Mouse (Mus musculus): ENCODE measurements around the gene Hes7. TPM values are rescaled to one million over a fixed set of nuclear protein-coding genes. Genes with fewer than 3 reads are reported as not detected.

Hes7 gene
- total RNA-seq, 2 experiments from 2014 or later, result 0.39 to 0.48 TPM

- DNase-seq (ENCODE audit: low spot score in 2 of 2), result no peak
- intact Hi-C loops (cut with DNase I), result no loop called here
Observed at GRCm38 (mm10) chr11:69111051-69111810, 9.0 kb upstream of the Hes7 start.

GRCm38 (mm10) chr11:69111865-69112264 lies 8.3 kb upstream of the Hes7 start:
- peak in 1 of 2 experiments; percentile 75 for DNase-seq (ENCODE audit: low spot score in 2 of 2)
- intact Hi-C loops (cut with DNase I), result no loop called here

GRCm38 (mm10) chr11:69114018-69114417 lies 6.2 kb upstream of the Hes7 start:
- no peak for DNase-seq (ENCODE audit: low spot score in 2 of 2)
- intact Hi-C loops (cut with DNase I), result no loop called here

- intact Hi-C loops (cut with DNase I), result no loop called here
- DNase-seq (ENCODE audit: low spot score in 2 of 2), result no peak
Observed at GRCm38 (mm10) chr11:69114621-69115020, 5.6 kb upstream of the Hes7 start.

DNA sequence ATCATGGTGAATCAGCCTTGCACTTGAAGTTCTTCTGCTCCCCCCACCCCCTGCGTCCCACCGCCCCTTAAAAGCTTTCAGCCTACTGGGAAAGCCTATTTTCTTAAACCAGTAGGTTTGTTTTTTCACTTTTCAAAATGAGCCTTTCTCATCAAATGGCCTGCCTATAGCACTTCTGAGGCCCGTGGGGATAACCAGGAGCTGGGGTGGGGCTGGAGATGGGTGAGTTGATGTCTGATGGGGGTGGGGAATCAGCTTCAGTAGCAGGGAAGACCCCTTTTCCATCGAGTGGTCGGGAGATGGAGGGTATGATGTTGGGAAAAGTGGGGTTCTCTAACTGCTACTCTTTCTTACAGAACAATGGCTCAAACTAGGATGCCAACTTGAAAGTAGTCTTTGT lies 3.4 kb upstream of the Hes7 start:
- DNase-seq (ENCODE audit: low spot score in 2 of 2), result no peak
- intact Hi-C loops (cut with DNase I), result no loop called here

DNA sequence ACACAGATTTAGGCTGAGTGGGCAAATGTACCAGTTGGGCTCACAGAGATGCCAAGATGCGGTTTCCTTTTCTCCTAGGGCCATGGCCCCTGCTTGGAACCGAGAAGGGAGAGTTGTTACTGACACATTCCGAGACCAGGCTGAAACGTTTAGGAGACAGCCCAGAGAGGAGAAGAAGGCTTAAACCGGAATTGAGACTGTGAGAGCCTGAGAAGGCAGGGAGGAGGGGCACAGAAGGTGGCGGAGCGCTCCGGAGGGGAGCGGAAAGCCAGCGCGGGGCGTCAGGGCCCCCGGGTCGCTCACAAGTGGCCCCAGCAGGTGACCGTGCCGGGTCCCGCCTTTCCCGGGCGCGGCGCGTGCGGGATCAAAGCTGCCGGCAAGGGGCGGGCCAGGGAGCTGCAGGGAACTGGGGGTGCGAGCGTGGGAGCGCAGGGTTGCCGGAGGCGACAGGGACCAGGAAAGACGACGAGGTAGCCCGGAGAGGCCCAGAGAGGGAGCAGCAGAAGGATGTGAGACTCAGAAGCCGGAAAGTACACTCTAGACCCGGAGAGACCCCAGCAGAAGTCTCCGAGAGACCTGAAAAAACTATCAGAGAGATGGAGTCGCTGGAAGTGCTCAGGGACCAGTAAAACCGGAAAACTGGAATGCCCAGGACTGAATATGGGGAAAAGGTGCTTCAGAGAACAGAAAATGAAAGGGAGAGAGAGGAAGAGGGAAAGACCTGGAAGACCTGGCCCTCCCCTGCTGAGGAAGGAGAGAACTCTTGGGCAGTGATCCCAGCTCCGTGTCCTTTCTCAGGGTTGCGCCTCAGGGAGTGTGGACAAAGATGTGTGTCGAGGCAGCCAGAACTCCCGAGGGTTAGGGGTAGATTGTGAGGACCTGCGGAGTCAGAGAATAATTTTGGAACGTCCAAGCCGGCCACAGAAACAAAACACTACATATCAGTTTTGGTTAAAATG lies 2.2 kb upstream of the Hes7 start:
- DNase-seq (ENCODE audit: low spot score in 2 of 2), result peak; percentile 57 to 61
- intact Hi-C loops (cut with DNase I), result no loop called here

DNA sequence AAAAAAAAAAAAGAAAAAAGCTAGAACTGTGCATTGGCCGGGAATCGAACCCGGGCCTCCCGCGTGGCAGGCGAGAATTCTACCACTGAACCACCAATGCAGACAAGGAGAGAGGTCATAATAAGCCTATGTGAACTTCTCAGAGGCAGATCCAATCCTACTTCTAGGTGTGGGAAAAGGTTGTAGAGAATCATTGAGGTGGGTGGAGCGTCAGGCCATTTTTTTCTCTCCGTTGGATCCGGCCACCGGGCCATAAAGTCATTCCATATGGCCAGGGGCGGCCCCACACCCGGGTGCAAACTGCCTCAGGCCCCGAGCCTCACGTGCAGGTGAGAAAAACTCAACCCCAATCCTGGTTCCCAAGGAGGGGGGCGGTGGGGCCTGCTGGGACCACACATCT lies 1.4 kb upstream of the Hes7 start:
- intact Hi-C loops (cut with DNase I), result no loop called here
- DNase-seq (ENCODE audit: low spot score in 2 of 2), result peak; percentile 89 to 92

GRCm38 (mm10) chr11:69119446-69120155 lies 603 bp upstream of the Hes7 start:
- intact Hi-C loops (cut with DNase I), result loop anchor here (5.0 kb wide), 1 partner anchor 32 kb away; the partner anchor contains the start of gene Vamp2
- no peak for DNase-seq (ENCODE audit: low spot score in 2 of 2)

GRCm38 (mm10) chr11:69121001-69121740 lies 967 bp downstream of the Hes7 start:
- intact Hi-C loops (cut with DNase I), result loop anchor here (5.0 kb wide), 1 partner anchor 34 kb away; the partner anchor contains the start of gene Vamp2
- DNase-seq (ENCODE audit: low spot score in 2 of 2), result no peak

GRCm38 (mm10) chr11:69121741-69122335 lies 1.6 kb downstream of the Hes7 start:
- intact Hi-C loops (cut with DNase I), result loop anchor here (1.0 to 5.0 kb wide), 4 partner anchors 23 to 59 kb away; partner anchors contain the start of gene Vamp2
- no peak for DNase-seq (ENCODE audit: low spot score in 2 of 2)

DNA sequence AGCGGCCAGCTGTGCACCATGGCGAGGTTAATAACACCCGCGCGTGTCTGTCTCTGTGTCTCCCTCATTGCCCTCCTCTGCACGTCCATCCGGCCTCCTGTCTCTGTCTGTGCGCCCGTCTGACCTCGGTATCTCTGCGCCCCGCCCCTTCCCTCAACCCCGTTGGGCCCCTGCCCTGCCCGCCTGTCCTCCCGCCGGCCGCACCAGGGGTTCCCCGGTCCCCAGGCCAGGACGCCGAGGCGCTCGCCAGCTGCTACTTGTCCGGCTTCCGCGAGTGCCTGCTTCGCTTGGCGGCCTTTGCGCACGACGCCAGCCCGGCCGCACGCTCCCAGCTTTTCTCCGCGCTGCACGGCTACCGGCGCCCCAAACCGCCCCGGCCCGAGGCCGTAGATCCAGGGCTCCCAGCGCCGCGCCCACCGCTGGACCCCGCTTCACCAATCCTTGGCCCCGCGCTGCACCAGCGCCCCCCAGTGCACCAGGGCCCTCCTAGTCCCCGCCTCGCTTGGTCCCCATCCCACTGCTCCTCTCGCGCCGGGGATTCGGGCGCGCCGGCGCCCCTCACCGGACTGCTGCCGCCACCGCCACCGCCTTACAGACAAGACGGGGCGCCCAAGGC lies 2.2 kb downstream of the Hes7 start, which contains the start of gene 9130213A22Rik:
TSS of gene 9130213A22Rik (minus strand) at position 254 of the 616 bp plus-strand sequence.
- peak; percentile 86 to 89 for DNase-seq (ENCODE audit: low spot score in 2 of 2)
- intact Hi-C loops (cut with DNase I), result loop anchor here (1.0 to 5.0 kb wide), 4 partner anchors 24 to 59 kb away; partner anchors contain the start of gene Vamp2

DNA sequence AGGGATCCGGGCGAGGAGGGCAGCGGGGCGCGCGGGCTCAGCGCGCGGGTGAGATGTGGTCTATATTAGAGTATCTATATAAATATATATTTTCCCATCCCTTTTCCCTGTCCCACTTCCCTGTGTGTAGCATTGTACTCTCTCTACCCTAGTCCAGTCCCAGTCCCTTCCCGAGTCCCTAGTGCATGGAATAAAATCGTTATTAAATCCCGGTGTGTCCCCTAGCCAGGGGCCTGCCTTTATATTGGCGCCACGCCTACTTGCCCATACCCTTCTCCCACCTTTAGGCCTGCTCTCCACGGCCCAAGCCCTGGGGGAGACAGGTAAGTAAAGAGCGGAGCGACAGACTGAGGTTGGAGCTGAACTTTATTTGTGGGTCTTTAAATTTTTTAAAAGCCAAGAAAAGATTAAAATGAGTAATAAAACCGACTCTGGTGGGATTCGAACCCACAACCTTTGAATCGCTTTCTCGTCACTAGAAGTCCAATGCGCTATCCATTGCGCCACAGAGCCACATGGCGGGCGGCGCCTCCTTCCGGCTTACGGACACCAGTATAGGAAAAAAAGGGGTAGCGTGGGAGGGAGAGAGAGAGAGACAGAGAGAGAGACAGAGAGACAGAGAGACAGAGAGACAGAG lies 3.0 kb downstream of the Hes7 start:
- DNase-seq (ENCODE audit: low spot score in 2 of 2), result peak; percentile 91 to 97
- intact Hi-C loops (cut with DNase I), result loop anchor here (2.0 to 5.0 kb wide), 2 partner anchors 24 to 36 kb away; partner anchors contain the start of gene Vamp2

GRCm38 (mm10) chr11:69123693-69124497 lies 3.7 kb downstream of the Hes7 start:
- DNase-seq (ENCODE audit: low spot score in 2 of 2), result peak; percentile 93 to 97
- intact Hi-C loops (cut with DNase I), result loop anchor here (1.0 to 5.0 kb wide), 5 partner anchors 25 to 87 kb away; partner anchors contain the start of gene Vamp2

DNA sequence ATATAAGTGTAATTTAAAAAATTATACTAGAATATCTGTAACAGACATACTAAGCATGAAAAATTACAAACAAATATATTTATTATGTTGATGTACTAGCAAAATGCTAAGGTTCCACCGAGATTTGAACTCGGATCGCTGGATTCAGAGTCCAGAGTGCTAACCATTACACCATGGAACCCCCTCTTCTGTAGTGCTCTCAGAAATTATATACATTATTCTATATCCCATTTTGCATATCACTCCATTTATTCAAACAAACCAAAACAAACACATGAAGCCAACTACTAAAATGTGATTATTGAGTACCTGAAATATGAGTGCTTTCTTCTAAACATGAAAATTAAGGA lies 4.3 kb downstream of the Hes7 start:
- intact Hi-C loops (cut with DNase I), result loop anchor here (1.0 to 5.0 kb wide), 4 partner anchors 26 to 87 kb away; partner anchors contain the start of gene Vamp2
- peak; percentile 62 to 83 for DNase-seq (ENCODE audit: low spot score in 2 of 2)

DNA sequence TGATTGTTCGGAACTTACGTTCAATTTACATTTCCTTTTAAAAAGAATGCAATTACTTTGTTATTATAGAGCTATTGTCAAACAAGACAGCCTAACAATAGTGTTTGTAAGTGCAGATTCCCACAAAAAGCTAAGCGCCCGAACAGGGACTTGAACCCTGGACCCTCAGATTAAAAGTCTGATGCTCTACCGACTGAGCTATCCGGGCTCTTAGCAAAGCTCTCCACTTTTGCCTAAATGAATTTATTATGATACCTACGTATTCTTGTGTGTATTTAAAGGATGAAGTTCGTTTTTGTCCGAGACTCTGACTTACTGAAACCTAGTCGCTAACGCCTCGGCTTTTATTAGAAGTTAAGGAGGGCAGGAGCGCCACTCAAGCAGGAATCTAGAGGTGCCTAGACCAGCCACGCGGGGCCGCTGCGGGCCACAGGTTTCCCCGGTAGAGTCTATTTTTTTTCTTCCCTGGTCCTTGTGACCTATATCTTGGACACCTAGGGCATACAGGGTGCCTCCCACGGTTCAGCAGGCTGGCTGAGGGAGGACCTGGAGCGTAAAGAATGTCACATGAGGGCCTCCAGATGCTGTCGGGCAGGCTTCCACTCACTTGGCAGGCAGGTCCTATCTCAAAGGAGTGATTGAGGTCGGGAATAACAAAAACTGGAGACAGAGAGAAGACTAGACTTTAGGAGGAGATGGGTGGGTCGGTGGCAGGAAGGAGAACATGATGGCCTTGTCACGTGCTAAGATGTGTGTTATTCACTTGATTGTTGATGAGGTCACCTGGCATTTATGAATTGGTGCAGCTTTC lies 5.0 kb downstream of the Hes7 start:
- intact Hi-C loops (cut with DNase I), result loop anchor here (2.0 to 5.0 kb wide), 2 partner anchors 26 to 107 kb away; no protein-coding TSS in a partner anchor
- peak; percentile 86 to 92 for DNase-seq (ENCODE audit: low spot score in 2 of 2)

DNA sequence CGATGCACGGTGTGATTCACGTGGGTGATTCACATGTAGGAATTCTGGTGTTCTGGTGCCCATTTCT lies 5.5 kb downstream of the Hes7 start, which contains the start of gene Aloxe3:
TSS of gene Aloxe3 (plus strand) at position 45 of the 67 bp plus-strand sequence.
- intact Hi-C loops (cut with DNase I), result loop anchor here (2.0 to 5.0 kb wide), 2 partner anchors 25 to 107 kb away; no protein-coding TSS in a partner anchor
- no peak for DNase-seq (ENCODE audit: low spot score in 2 of 2)

All from left cerebral cortex, postnatal 25 days (tissue).